Mouse (Mus musculus): Measurements from ENCODE around the gene Cntn5.
"Not testable (repeated sequence)": the region's sequence is repeated elsewhere in the genome, so short reads cannot be mapped to it uniquely, and the experiment has no call there.

Gene Cntn5

GRCm38 (mm10) chr9:10657144-10657748 is 247.3 kb downstream of the Cntn5 start:
- DNase-seq (ENCODE audit: low read depth, low spot score), result no peak

DNA sequence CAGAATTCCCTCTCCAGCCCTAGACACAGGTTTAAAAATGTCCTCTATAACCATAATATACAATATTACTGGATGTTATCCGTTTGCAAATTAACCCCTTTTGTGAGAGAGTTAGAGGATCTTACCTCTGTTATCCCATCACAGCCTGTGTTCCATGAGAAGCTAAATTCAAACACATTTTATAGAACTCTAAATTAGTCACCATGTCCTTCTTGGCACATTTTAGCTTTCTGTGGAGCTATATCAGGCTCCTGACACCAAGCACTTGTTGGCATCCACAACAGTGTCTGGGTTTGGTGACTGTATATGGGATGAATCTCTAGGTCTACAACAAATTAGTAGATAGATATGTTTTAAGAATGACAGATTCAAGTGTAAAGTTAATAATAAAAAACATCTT is 253.9 kb downstream of the Cntn5 start:
- DNase-seq (ENCODE audit: low read depth, low spot score), result no peak

- no peak for DNase-seq (ENCODE audit: low read depth, low spot score)
Observed at GRCm38 (mm10) chr9:10645951-10646350, 258.6 kb downstream of the Cntn5 start.

DNA sequence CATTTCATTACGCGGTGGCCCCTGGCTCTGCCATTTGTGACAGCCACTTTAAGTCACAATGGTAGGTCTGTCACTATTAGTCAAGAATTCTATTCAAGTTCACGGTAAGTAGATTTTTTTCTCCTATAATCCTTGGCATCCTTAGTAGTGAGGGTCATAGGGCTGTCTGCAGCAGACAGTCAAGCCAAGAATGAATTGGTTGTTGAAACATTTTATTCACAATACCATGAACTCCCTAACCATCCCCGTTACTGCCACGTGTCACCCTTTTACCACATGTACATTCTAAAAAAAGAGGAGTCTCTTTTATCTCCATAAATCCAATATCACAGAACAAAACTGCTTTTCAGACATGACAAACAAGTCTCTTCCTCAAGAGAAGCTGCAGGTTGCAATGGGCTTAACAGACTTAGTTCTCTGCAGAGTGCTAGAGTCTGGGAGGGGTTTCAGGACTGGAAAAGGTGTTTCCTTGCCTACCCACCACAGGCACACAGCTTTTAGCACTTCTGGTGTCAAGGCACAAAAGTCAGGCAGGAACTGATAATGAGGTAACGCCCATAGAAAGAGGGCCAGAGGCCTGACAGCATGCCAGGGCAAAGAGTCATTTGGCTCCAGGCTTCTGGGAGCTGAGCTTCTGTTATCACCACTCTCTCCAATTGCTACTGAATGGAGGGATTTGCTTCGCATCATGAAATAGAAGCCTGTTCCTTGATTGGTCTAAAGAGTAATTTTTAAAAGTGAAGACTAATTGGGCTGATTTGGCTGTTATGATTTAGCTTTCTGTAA is 259.3 kb downstream of the Cntn5 start:
- DNase-seq (ENCODE audit: low read depth, low spot score), result no peak

DNA sequence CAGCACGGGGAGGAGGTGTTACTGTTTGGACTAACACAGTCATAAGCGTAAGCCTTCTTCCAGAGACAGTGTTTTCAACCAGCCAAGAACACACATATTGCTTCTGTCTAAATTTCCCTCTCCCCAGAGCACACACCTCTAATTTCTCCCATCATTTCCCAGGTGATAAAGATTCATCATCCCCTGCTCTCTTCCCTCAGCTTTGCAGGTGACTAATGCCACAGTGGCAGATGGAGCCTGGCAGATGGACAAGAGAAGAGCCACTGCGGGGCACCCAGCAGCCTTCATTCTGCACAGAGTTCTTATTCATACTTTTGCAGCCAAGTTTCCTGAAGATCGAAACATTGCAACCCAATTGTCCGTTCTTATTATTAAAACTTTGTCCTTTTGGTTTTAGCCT is 286.5 kb downstream of the Cntn5 start:
- no peak for DNase-seq (ENCODE audit: low read depth, low spot score)

DNA sequence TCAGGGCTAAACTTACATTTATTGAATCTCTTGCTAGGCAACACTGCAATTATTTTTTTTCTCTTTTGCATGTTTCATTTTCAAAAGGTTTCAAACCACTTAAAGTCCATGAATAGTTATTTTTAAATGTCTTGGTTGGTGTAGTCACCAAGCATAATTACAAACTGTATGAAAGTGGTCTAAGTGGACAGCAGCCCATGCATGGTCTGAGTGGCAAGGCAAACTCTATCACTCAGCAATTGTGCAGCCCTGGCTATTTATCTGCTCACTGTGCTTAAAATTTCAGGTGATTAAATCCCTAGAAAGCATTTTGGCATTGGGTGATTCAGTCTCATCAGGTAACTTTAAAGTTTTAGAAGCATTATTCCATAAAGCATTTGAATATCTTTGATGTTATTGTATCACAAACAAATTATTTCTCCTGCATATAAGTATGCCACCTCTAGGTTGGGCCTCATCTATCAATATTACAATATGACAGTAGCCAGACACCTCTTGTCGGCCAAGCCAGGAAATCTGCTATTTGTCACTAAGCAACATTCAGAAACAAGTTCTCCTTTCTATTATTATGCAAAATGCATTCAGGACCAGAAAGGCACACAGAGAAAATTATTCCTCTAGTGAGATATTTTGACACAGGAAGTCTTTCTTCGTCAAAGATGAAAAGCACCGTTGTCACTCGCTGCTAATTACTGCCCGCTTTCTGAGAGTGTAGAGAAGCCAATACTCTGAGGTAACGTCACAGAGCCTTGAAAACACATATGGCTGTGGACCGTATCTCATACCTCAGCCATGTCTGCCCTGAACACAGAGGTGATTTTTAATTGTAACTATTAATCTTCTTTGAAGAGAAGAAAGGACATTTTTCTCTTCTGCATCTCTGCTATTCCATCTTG is 329.0 kb downstream of the Cntn5 start:
- DNase-seq (ENCODE audit: low read depth, low spot score), result no peak

DNA sequence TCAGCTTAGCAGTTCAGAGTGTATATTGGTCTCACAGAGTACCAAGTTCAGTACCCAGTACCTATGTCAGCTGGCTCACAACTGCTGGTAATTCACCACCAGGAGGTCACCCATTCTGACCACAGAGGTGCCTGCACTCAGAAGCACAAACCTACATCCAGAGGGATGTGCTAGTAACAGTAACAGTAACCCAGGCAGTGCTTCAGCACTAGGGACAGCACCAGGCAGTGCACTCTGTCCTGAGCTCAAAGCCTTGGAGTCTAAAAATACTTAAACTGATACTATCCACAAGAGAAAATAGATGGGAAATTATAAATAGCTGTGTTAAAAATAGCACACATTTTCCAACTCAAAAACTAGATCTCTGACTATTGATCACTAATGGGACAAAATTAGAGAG is 334.7 kb downstream of the Cntn5 start:
- DNase-seq (ENCODE audit: low read depth, low spot score), result no peak

GRCm38 (mm10) chr9:10540877-10541276 is 363.7 kb downstream of the Cntn5 start:
- DNase-seq (ENCODE audit: low read depth, low spot score), result not testable (repeated sequence)

DNA sequence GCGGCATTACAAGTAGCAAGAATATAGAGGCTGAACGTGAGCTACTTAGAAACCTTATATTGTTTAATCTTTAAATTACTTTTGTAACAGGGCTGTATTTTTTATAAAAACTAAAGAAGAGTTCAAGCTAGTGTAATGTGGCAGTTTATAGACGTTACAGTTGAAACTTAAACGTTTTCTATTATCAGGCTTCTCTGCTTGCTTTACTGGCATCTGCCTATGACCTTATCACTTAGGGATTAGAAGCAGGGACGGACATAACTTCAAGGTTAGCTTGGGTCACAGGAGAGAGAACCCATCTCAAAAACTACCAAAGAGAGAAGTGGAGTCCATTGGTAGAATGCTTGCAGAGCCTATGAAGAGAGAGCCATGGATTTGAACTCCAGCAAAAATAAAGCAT is 372.3 kb downstream of the Cntn5 start:
- no peak for DNase-seq (ENCODE audit: low read depth, low spot score)

DNA sequence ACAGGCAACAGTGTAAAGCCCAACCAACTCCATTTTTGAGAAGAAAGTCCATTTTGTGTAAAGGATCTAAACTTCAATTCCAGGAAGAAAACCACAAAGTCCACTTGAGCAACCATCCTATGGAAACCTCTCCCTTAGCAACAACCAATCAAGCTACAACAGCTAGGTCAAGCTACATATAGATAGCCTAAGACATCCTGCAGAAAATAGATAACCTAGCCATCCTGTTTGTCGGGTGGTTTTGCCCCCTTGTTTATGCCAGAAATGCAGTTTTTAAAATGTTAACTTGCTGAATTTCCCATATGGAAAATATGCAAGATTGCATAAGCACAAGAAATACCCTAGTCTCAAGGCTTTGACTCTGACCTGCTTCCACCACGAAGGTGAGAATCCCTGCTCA is 373.5 kb downstream of the Cntn5 start:
- no peak for DNase-seq (ENCODE audit: low read depth, low spot score)

GRCm38 (mm10) chr9:10529528-10529927 is 375.0 kb downstream of the Cntn5 start:
- no peak for DNase-seq (ENCODE audit: low read depth, low spot score)

DNA sequence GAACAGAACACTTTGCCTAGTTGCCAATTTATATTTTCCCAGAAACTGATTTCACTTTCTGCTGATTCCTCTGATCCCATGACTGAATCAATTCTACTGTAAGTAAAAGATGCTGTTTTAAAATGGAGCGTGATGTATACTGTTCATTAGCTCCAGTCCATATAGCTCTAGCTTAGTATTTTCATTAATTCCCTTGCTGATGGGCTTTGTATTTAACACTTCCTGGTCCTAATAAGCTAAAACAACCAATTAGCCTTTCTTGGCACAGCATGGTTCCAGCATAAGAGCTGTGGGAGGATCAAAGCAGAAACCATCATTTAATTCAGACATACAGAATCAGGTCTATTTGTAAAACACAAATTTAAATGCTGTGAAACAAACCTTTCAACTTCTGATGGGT is 375.5 kb downstream of the Cntn5 start:
- no peak for DNase-seq (ENCODE audit: low read depth, low spot score)

- no peak for DNase-seq (ENCODE audit: low read depth, low spot score)
Observed at GRCm38 (mm10) chr9:10528692-10529091, 375.9 kb downstream of the Cntn5 start.

DNA sequence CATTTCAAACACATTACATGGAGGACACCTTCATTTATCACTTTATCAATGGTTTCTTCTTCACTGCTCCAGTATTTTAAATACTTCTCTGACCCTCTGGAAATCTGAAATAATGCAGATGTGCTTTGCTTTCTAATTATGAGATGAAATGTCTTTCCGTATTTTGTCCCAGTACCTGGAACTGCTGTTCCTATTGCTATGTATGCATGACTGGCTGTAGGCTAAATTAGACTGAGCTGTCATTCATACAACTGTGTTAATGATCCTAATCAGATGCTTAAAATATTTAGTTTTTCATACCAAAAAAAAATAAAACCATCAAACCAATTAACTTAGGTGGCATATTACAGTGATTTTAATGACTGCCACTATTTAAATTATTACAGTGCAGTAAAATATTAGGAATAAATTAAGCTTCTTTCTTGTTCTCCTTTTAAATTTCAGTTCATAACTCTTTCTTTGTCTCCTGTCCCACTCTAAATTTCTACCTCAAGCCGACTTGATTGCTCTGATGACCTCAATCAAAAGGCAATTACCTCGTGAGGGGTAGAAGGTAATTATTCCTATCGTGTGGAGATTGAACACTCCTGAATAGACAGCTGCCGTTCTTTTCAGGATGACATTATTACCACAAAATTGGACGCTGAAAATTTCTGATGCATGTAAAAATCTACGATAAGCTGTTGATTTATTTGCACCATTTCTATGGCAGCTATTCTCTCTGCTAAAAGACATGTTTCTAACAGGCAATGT is 378.5 kb downstream of the Cntn5 start:
- no peak for DNase-seq (ENCODE audit: low read depth, low spot score)

DNA sequence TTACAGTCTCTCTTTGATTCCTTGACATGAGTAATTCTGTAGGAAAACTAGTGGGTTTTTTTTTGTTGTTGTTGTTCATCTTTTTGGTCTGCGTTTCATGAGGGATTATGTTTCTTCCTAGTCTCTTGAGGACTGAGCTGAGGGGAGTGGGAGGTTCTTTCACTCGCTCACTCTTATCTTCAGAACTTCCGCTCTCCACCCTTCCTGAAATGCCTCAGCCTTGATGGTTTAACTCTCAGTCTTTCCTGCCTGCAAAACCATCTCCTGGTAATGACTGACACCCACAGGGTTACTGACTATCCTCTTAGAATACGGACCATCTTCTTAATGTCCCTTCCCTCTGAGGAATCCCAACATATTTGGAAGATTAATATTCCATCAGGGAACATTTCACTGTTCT is 382.0 kb downstream of the Cntn5 start:
- no peak for DNase-seq (ENCODE audit: low read depth, low spot score)

DNA sequence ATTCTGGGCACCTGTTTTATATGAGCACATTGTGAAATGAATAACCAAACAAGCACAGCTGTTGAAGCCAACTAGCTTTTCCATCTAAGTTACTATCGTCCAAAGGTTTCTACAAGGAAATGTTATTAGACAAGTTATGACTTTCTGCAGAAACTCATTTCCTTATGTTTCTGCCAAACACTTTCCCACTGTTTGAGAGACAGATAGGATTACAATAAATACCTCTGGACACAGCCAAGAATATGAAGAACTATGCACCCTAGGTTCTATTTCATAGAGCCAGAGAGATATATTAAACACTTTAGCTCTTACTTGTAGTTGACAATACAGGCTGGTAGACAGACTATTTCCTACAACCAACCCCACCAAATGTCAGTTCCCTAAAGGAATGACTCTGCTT is 383.5 kb downstream of the Cntn5 start:
- no peak for DNase-seq (ENCODE audit: low read depth, low spot score)

DNA sequence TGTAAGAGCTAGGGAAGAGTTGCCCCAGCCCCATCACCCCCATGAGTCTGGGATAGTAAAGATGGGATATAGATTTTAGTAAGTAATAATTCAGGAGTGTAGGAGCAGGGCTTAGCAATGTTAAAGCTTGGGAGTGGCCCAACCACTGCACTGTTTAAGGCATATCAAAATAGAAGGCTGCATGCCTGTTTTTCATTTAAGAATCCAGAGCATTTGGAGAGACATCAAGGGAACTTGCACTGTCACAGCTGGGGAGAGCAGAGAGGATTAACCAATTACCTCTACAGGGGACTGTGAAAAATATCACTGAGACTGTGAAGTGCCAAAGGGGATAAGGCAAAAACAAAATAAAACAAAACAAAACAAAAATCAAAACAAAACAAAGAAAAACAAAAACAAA is 412.3 kb downstream of the Cntn5 start:
- no peak for DNase-seq (ENCODE audit: low read depth, low spot score)

DNA sequence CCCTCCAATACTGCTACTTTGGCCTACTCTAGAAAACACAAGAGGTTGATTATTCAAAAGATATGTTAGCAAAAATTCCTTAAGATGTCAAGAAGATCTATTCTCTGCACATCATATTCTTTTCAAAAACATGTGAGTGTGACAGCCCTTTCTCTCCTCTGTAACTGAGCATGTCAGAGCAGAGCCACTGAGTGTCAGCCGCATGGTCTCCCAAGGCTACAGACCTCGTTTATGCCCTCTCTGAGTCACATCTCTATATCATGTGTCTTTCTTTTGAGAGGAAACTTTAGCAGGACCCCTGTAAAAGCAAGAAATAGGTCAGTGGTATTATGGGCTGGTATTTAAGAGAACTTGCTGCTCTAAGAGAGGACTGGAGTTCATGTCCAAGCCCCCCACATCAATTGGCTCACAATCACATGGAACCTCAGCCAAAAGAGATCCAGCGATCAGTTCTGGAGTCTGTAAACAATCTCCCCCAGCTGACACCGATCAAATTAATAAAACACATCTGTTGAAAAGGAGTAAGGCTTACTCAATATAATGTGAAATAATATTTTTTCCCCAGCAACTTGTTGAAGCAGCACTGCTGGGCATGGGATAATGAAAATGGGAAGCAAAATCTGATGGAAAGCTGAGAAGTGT is 433.0 kb downstream of the Cntn5 start:
- DNase-seq (ENCODE audit: low read depth, low spot score), result no peak

DNA sequence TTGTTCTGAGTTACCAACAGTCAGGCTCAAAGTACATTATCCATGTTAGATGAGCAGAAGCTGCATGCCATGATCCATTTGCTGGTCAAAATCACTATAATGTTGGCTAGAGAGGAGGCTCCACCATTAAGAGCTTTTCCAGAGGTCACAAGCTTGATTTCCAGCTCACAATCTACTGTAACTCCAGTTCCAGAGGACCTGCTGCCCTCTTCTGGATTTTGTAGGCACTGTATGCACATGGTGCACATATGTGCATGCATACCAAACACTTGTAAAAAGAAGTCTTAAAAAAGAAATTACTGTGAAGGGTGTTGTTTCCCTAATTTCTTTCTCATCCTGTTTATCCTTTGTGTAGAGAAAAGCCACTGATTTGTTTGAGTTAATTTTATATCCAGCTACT is 439.8 kb downstream of the Cntn5 start:
- no peak for DNase-seq (ENCODE audit: low read depth, low spot score)

- no peak for DNase-seq (ENCODE audit: low read depth, low spot score)
Observed at GRCm38 (mm10) chr9:10457900-10458299, 446.7 kb downstream of the Cntn5 start.

- no peak for DNase-seq (ENCODE audit: low read depth, low spot score)
Observed at GRCm38 (mm10) chr9:10448987-10449563, 455.5 kb downstream of the Cntn5 start.
